Comparison of ENCODE assay signal across 8 mouse cellular contexts in genomic region chr5:140568321-140568970, GRCm38 (mm10). TPM values are rescaled to one million over a fixed set of nuclear protein-coding genes. Genes with fewer than 3 reads are reported as not detected.
DNase-seq lines count a peak whose midpoint lies in the region; ATAC-seq and TF ChIP-seq lines count a peak whose summit lies in the region.

No protein-coding gene starts in this region.

- peak; percentile 62 to 79 for DNase-seq in adrenal gland, adult 18-20 months (ENCODE audit: low spot score in 2 of 2)
- peak; percentile 78 for DNase-seq in embryo, embryonic 9.5 days (ENCODE audit: extremely low spot score)
- DNase-seq in gonadal fat pad, adult 2 months (ENCODE audit: low read depth): peak; percentile 64
- DNase-seq in liver: peak; percentile 69
- peak; percentile 67 to 72 for DNase-seq in natural killer cell, adult 2 months (ENCODE audit: low spot score in 2 of 2)

- no peak overlapping the region for H3K4me3 ChIP-seq in C2C12 (ENCODE audit: insufficient read depth, poor library complexity, severe bottlenecking)
- no peak overlapping the region for H3K4me3 ChIP-seq in intestine, postnatal 0 days (ENCODE audit: low read depth, low read length)
- no peak overlapping the region for H3K4me3 ChIP-seq in stomach, embryonic 15.5 days (replicated peaks)

- H3ac ChIP-seq in C2C12 (ENCODE audit: control insufficient read depth, insufficient read length, low read depth): no peak overlapping the region

- no peak overlapping the region for H3K9ac ChIP-seq in intestine, postnatal 0 days (ENCODE audit: low read depth, low read length)
- H3K9ac ChIP-seq in stomach, embryonic 15.5 days: no peak overlapping the region

- H3K79me2 ChIP-seq in C2C12 (ENCODE audit: control insufficient read depth, insufficient read depth): no peaks in the 10 kb centered on the region

- H3K9me3 ChIP-seq in intestine, postnatal 0 days (ENCODE audit: control insufficient read depth): no peaks in the 10 kb centered on the region
- H3K9me3 ChIP-seq in stomach, embryonic 15.5 days: no peaks in the 10 kb centered on the region

- H3K4me1 ChIP-seq in intestine, postnatal 0 days (replicated peaks; ENCODE audit: control insufficient read depth, insufficient read depth, low read length): peaks cover 5% of the 10 kb centered on the region; the same call in 1 of the 2 replicates
- peaks cover 43% of the 10 kb centered on the region for H3K4me1 ChIP-seq in stomach, embryonic 15.5 days

- no peak overlapping the region for H3K4me2 ChIP-seq in intestine, postnatal 0 days (replicated peaks; ENCODE audit: low read depth)
- no peak overlapping the region for H3K4me2 ChIP-seq in stomach, embryonic 15.5 days

- no peak overlapping the region for H3K27ac ChIP-seq in intestine, postnatal 0 days (ENCODE audit: low read depth, low read length)
- peak overlapping the region; percentile 18; the same call in 1 of the 2 replicates for H3K27ac ChIP-seq in stomach, embryonic 15.5 days

- peaks cover 3% of the 10 kb centered on the region for H3K27me3 ChIP-seq in C2C12 (ENCODE audit: control insufficient read depth, insufficient read depth, insufficient read length)
- no peaks in the 10 kb centered on the region for H3K27me3 ChIP-seq in intestine, postnatal 0 days (replicated peaks; ENCODE audit: control insufficient read depth, insufficient read depth, low read length)
- no peaks in the 10 kb centered on the region for H3K27me3 ChIP-seq in stomach, embryonic 15.5 days (replicated peaks)

- no peaks in the 10 kb centered on the region for H3K36me3 ChIP-seq in C2C12 (ENCODE audit: control insufficient read depth, insufficient read depth)
- H3K36me3 ChIP-seq in intestine, postnatal 0 days (ENCODE audit: control insufficient read depth, insufficient read depth): no peaks in the 10 kb centered on the region
- H3K36me3 ChIP-seq in stomach, embryonic 15.5 days: no peaks in the 10 kb centered on the region

- 19% methylated on average over 10 of the region's 10 CpGs for WGBS in intestine, postnatal 0 days
- 44% methylated on average over 10 of the region's 10 CpGs for WGBS in stomach, embryonic 15.5 days

- peak; percentile 51 for TF ChIP-seq CTCF in C2C12 (IDR thresholded peaks at IDR 0.05; ENCODE audit: control insufficient read depth, insufficient read depth, insufficient read length)
- peak; percentile 91 for TF ChIP-seq CTCF in intestine, postnatal 0 days (IDR thresholded peaks at IDR 0.05; ENCODE audit: low read depth)

- ATAC-seq in intestine, postnatal 0 days: no peak
- ATAC-seq in stomach, embryonic 15.5 days (ENCODE audit: insufficient read depth, low FRiP score, low read depth): no peak

- H3K79me3 ChIP-seq in C2C12 (ENCODE audit: low read depth): no peaks in the 10 kb centered on the region

TF ChIP-seq in C2C12, 6 proteins besides CTCF, POLR2A, EP300 and RAD21:
- TF ChIP-seq USF1 (IDR thresholded peaks at IDR 0.05; ENCODE audit: low read depth) (no peak), MAX (IDR thresholded peaks at IDR 0.05) (no peak), MYOD1 (IDR thresholded peaks at IDR 0.05; ENCODE audit: control insufficient read depth, insufficient read length, low read depth) (no peak), MYOG (IDR thresholded peaks at IDR 0.05; ENCODE audit: control insufficient read depth, extremely low read depth, insufficient read length) (no peak), FOSL1 (IDR thresholded peaks at IDR 0.05; ENCODE audit: insufficient read depth, low read length, poor library complexity, severe bottlenecking) (no peak), CEBPB (IDR thresholded peaks at IDR 0.05; ENCODE audit: low read depth) (no peak)

RNA-seq across cellular contexts. Expression of gene Grifin, which starts 3.6 kb away (rescaled TPM):
- polyA plus RNA-seq in C2C12 (2012; fragmentation: generic; extraction: Trizol): not detected
- not detected for total RNA-seq in adrenal gland, adult 18-20 months (2021)
- not detected in 2 replicates for polyA plus RNA-seq in gonadal fat pad, adult 2 months (2012; rRNA removed)
- polyA plus RNA-seq in intestine, postnatal 0 days (2015; fragmentation: Nextera tagmentation; extraction: Ambion mirVana): 1.1 and 1.5 TPM in 2 replicates
- 0.23 and 0.39 TPM in 2 replicates for polyA plus RNA-seq in stomach, embryonic 15.5 days (2015; fragmentation: Nextera tagmentation; extraction: Ambion mirVana)

RNA-seq across cellular contexts. Expression of gene Lfng, which starts 38.7 kb away (rescaled TPM):
- polyA plus RNA-seq in C2C12 (2012; fragmentation: generic; extraction: Trizol): 18.7 TPM
- 10 to 100 TPM in 1 of 2 experiments, 1 to 10 TPM in 1; 9.8 to 12.3 TPM for total RNA-seq in adrenal gland, adult 18-20 months (2021)
- polyA plus RNA-seq in gonadal fat pad, adult 2 months (2012; rRNA removed): 53.1 and 66.0 TPM in 2 replicates
- 7.1 and 7.3 TPM in 2 replicates for polyA plus RNA-seq in intestine, postnatal 0 days (2015; fragmentation: Nextera tagmentation; extraction: Ambion mirVana)
- 24.5 and 25.6 TPM in 2 replicates for polyA plus RNA-seq in stomach, embryonic 15.5 days (2015; fragmentation: Nextera tagmentation; extraction: Ambion mirVana)
